Mouse (Mus musculus): ENCODE measurements at regions not wholly inside any gene's neighbourhood (a gene's known extent, or its start where the extent isn't known, plus 50 kb on each side); places are given as distances from the start of the nearest gene placed in this dataset.
A peak's percentile ranks its signal among the peaks of the same experiment; 100 is the strongest.
"Not testable (repeated sequence)": the region's sequence is repeated elsewhere in the genome, so short reads cannot be mapped to it uniquely, and the experiment has no call there.

- DNase-seq (ENCODE audit: low spot score), result peak; percentile 2
Measured at GRCm38 (mm10) chr4:146263038-146263685, 106.5 kb downstream of the Zfp600 start.

GRCm38 (mm10) chr4:146263790-146264189 lies 107.2 kb downstream of the Zfp600 start:
- not testable (repeated sequence) for DNase-seq (ENCODE audit: low spot score)

- not testable (repeated sequence) for DNase-seq (ENCODE audit: low spot score)
Measured at GRCm38 (mm10) chr4:146270119-146270747, 113.6 kb downstream of the Zfp600 start.

All from urinary bladder, postnatal 14 days (tissue).